In the genomic region with DNA sequence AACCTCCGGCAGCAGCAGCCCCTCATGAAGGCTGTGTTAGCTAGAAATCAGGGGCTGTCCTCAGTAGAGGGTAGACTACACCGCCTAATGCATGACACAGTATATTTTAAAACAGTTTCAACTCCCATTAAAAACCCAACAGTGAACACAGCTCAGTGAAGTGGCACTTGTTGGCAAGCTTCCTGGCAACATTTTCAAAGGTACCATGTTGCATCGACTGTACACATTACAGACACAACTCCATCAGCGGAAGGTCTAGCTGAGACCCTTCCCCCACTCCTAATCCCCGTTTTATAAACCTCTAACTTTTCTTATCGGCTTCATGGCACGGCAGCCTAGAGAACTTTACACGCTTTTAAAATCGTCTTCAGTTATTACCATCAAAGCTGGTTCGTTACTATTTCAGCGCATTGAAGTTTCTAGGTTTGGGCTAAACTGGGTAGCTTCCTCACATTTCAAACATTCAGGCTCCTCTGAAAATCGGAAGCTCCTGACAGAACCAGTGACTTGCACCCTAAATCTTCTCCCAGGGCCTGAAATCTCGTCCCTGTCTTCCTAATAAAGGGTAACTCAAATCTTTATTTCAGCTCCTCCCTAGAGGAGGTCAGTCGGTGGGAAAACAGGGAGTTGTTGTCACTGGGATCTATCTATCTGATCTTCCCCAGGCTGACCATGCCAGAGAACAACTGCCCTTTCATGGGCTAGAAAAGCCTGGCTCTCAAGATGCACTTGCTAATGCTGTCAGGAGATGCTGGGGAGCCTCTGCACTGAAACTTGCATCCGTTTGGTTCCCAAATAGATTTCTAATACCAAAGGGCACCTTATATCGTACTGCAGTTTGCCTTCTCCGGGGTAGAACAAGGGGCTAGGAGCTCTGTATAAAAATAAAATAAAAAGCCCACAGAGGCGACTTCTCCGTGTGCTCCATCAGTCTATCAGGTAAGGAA, we compare ENCODE assay signal across 10 mouse cellular contexts. TPM values are rescaled to one million over a fixed set of nuclear protein-coding genes. Genes with fewer than 3 reads are reported as not detected.
DNase-seq lines count a peak whose midpoint lies in the region; ATAC-seq lines count a peak whose summit lies in the region.
"Had no signal": no experiment of that assay in that cellular context is flagged by ENCODE, and none has a peak within 500 bp of the region (broad histone marks: within the 10 kb centered on the region; RNA-seq: fewer than 3 reads in every experiment).

No protein-coding gene starts in this region.

- WGBS in lung, embryonic 15.5 days: 34% methylated on average over 19 of the region's 19 CpGs
- 36% methylated on average over 19 of the region's 19 CpGs for WGBS in limb, embryonic 15.5 days
- 39% methylated on average over 19 of the region's 19 CpGs for WGBS in stomach, embryonic 16.5 days

- peaks cover 45% of the 10 kb centered on the region for H3K27me3 ChIP-seq in lung, embryonic 15.5 days
- peaks cover 28% of the 10 kb centered on the region for H3K27me3 ChIP-seq in limb, embryonic 15.5 days
- peaks cover 20% of the 10 kb centered on the region for H3K27me3 ChIP-seq in stomach, embryonic 16.5 days (ENCODE audit: control insufficient read depth, insufficient read depth, low read length)

- H3K9me3 ChIP-seq in lung, embryonic 15.5 days: no peaks in the 10 kb centered on the region
- no peaks in the 10 kb centered on the region for H3K9me3 ChIP-seq in limb, embryonic 15.5 days
- no peaks in the 10 kb centered on the region for H3K9me3 ChIP-seq in stomach, embryonic 16.5 days (replicated peaks; ENCODE audit: control insufficient read depth, low read length)

- H3K9ac ChIP-seq in lung, embryonic 15.5 days: no peak overlapping the region
- no peak overlapping the region for H3K9ac ChIP-seq in limb, embryonic 15.5 days
- no peak overlapping the region for H3K9ac ChIP-seq in stomach, embryonic 16.5 days (ENCODE audit: low read length)
- H3K9ac ChIP-seq: liver, embryonic 14.5 days had no signal

- H3K27ac ChIP-seq in lung, embryonic 15.5 days: no peak overlapping the region
- H3K27ac ChIP-seq in limb, embryonic 15.5 days: no peak overlapping the region
- H3K27ac ChIP-seq in stomach, embryonic 16.5 days (ENCODE audit: low read length): no peak overlapping the region
- H3K27ac ChIP-seq: liver, embryonic 14.5 days had no signal

- H3K4me1 ChIP-seq in lung, embryonic 15.5 days: peaks cover 10% of the 10 kb centered on the region
- peaks cover 8% of the 10 kb centered on the region for H3K4me1 ChIP-seq in limb, embryonic 15.5 days
- H3K4me1 ChIP-seq in stomach, embryonic 16.5 days (ENCODE audit: control insufficient read depth, insufficient read depth, low read length): 0 out of 2 replicates have a peak, but pooled peaks cover 2% of the 10 kb centered on the region

- peak; percentile 18 to 21 for DNase-seq in cerebellum, postnatal 10 days
- no peak for DNase-seq in lung, postnatal 14 days
- DNase-seq in kidney, postnatal 4 days: no peak
- DNase-seq: gastrocnemius, postnatal 10 days had no signal

- no peaks in the 10 kb centered on the region for H3K36me3 ChIP-seq in lung, embryonic 15.5 days
- H3K36me3 ChIP-seq in limb, embryonic 15.5 days: no peaks in the 10 kb centered on the region
- no peaks in the 10 kb centered on the region for H3K36me3 ChIP-seq in stomach, embryonic 16.5 days (ENCODE audit: control insufficient read depth, insufficient read depth, low read length)

- no peak overlapping the region for H3K4me3 ChIP-seq in lung, embryonic 15.5 days
- H3K4me3 ChIP-seq in limb, embryonic 15.5 days: 0 out of 2 replicates have a peak overlapping the region, but pooled peaks have one; percentile 54
- H3K4me3 ChIP-seq in stomach, embryonic 16.5 days (replicated peaks; ENCODE audit: low read length): peak overlapping the region; percentile 57

- no peak for ATAC-seq in cerebellum, adult (ENCODE audit: insufficient number of reproducible peaks, low FRiP score, low TSS enrichment)
- ATAC-seq in lung, embryonic 15.5 days (ENCODE audit: borderline replicate concordance, extremely low read depth, low FRiP score, low TSS enrichment): no peak
- no peak for ATAC-seq in limb, embryonic 15.5 days (ENCODE audit: insufficient number of reproducible peaks, low FRiP score, low TSS enrichment, low read depth)
- ATAC-seq in stomach, embryonic 16.5 days (ENCODE audit: insufficient read depth, low FRiP score): no peak
- ATAC-seq in erythroid progenitor cell, adult 5-6 weeks (replicated peaks; ENCODE audit: low FRiP score, poor library complexity, severe bottlenecking): no peak

- H3K4me2 ChIP-seq in lung, embryonic 15.5 days: peak overlapping the region; percentile 97; the same call in 1 of the 2 replicates
- peak overlapping the region; percentile 10; the same call in 1 of the 2 replicates for H3K4me2 ChIP-seq in limb, embryonic 15.5 days
- peak overlapping the region; percentile 88 for H3K4me2 ChIP-seq in stomach, embryonic 16.5 days (ENCODE audit: low read depth, low read length)

RNA-seq across cellular contexts. Expression of gene Sorcs1, which starts 1.6 kb away (rescaled TPM):
- 0.53 and 0.80 TPM in 2 replicates for polyA plus RNA-seq in lung, embryonic 15.5 days (2015; fragmentation: Nextera tagmentation; extraction: Ambion mirVana)
- polyA plus RNA-seq in limb, embryonic 15.5 days (2015; fragmentation: Nextera tagmentation; extraction: Ambion mirVana): 2.0 and 2.1 TPM in 2 replicates
- 2.2 and 2.4 TPM in 2 replicates for polyA plus RNA-seq in stomach, embryonic 16.5 days (2015; fragmentation: Nextera tagmentation; extraction: Ambion mirVana)
- not detected in 2 replicates for total RNA-seq in erythroid progenitor cell, adult 5-6 weeks (2015; ENCODE audit: low replicate concordance)
- not detected in 2 replicates for total RNA-seq in erythroid progenitor cell, adult 5-6 weeks (2017; ENCODE audit: low replicate concordance)

Comparison
In these comparisons a context has a peak if more than half of its experiments do, and no peak if none do; other contexts are left out.
1. DNase-seq: peak in cerebellum, postnatal 10 days (2 of 2); none in lung, postnatal 14 days (single experiment) and kidney, postnatal 4 days (0 of 2).
2. H3K4me2 ChIP-seq: peak in every context shown above with its lines; median percentile 97 in lung, embryonic 15.5 days; 88 in stomach, embryonic 16.5 days; 10 in limb, embryonic 15.5 days.